Mouse (Mus musculus) lung, embryonic 16.5 days (tissue): ENCODE data around the gene Ahcyl1. TPM values are rescaled to one million over a fixed set of nuclear protein-coding genes. Genes with fewer than 3 reads are reported as not detected.

Experiments
- ATAC-seq: fragments of 200-750 bp; cut with Nextera tagmentation; 2 replicates; pipeline ENCODE4 v1.8.0; 2017; ENCODE audit warnings: low read depth, mild to moderate bottlenecking, moderate library complexity
- H3K27ac ChIP-seq: fragments of 300-500 bp; sonication (generic); 2 replicates; pipeline ENCODE4 v1.5.1; 2014; ENCODE audit warnings: mild to moderate bottlenecking, control low read depth, low read length
- H3K27me3 ChIP-seq: fragments of 300-500 bp; sonication (generic); 2 replicates; pipeline ENCODE4 v1.6.1; 2014; ENCODE audit warnings: low read depth, low read length, mixed read lengths; ENCODE audit not compliant: control insufficient read depth, insufficient read depth
- H3K36me3 ChIP-seq: fragments of 300-500 bp; sonication (generic); 2 replicates; pipeline ENCODE4 v1.6.1; 2014; ENCODE audit warnings: low read length; ENCODE audit not compliant: control insufficient read depth, insufficient read depth
- H3K4me1 ChIP-seq: fragments of 300-500 bp; sonication (generic); replicated peaks from 2 replicates; pipeline ENCODE4 v1.6.1; 2014; ENCODE audit warnings: low read length, mixed read lengths; ENCODE audit not compliant: control insufficient read depth, insufficient read depth
- H3K4me2 ChIP-seq: fragments of 300-500 bp; sonication (generic); 2 replicates; pipeline ENCODE4 v1.6.1; 2014; ENCODE audit warnings: low read depth, low read length, control low read depth
- H3K4me3 ChIP-seq: fragments of 300-500 bp; sonication (generic); 2 replicates; pipeline ENCODE4 v1.5.1; 2014; ENCODE audit warnings: mild to moderate bottlenecking, low read length, control low read depth
- H3K9ac ChIP-seq: fragments of 300-500 bp; sonication (generic); 2 replicates; pipeline ENCODE4 v1.6.1; 2014; ENCODE audit warnings: low read length, control low read depth
- H3K9me3 ChIP-seq: fragments of 300-500 bp; sonication (generic); 2 replicates; pipeline ENCODE4 v1.6.1; 2016; ENCODE audit warnings: low read length; ENCODE audit not compliant: control insufficient read depth
- WGBS: fragments of 180-500 bp; shearing (Covaris S2); extraction: QIAGEN DNeasy Blood & Tissue Kit; methylation state at CpG from one replicate; pipeline ENCODE4 v1.1.7; 2014; 5-methylcytosine and 5-hydroxymethylcytosine counted together
- polyA plus RNA-seq: library from polyadenylated mRNA; unstranded; fragments of >200 nt; fragmentation: Nextera tagmentation; extraction: Ambion mirVana; gene quantifications from 2 replicates; pipeline ENCODE4 v1.2.1, GENCODE M21; 2015

Ahcyl1 gene
- 71.2 and 76.3 TPM in 2 replicates for polyA plus RNA-seq

DNA sequence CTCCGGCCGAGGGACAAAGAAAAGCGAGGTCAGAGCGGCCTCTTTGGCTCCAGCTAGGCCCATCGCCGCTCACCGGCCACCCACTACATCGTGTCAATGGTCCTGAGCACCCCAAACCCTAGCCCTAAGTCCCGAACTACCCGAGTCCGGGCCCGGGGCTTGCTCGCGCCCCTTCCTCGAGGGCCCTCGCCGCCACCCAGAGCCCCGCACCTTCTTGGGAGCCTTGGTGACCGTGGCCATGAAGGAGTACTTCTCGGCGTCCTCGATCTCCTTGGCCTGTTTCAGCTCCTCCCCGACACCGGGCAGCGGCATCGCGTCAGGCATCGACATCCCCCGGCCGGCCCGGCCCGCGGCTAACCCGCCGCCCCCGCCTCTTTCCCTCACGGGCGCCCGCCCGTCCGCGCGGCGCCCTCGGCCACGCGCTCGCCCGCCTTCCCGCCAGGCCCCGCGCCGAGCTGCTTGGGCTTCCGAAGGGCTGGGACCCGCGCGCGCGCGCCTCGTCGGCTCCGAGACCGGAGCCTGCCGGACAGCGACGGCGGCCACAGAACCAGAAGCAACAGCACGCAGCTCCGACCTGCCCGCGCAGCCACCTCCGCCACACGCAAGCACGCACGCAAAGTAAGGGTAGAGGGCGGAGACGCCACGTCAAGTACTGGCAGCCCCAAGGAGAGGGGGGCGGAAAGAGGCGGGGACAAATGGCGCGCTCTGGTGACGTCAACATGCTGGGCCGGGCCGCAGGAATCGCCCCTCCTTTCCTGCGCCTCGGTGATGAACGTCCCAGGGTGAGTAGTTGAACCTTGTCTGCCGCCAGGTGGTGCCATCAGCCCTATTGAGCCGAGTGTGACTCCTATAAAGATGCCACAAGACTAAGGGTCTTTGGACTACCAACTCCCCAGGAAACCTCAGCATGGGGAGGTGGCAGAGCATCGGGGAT is at the start of gene Ahcyl1:
Gene Ahcyl1, minus strand, starts transcription at position 613 of the 934 bp plus-strand sequence.
- Histone ChIP-seq H3K27ac (peak within 1 kb of the TSS; percentile 94), H3K4me1 (peaks cover 24% of the 10 kb centered on the region), H3K9me3 (no peaks in the 10 kb centered on the region), H3K27me3 (no peaks in the 10 kb centered on the region), H3K9ac (peak within 1 kb of the TSS; percentile 98), H3K36me3 (no peaks in the 10 kb centered on the region), H3K4me2 (peak within 1 kb of the TSS; percentile 80), H3K4me3 (peak within 1 kb of the TSS; percentile 98)
- under 1% methylated on average over 57 of the region's 93 CpGs for WGBS
- peak; percentile 98 for ATAC-seq

DNA sequence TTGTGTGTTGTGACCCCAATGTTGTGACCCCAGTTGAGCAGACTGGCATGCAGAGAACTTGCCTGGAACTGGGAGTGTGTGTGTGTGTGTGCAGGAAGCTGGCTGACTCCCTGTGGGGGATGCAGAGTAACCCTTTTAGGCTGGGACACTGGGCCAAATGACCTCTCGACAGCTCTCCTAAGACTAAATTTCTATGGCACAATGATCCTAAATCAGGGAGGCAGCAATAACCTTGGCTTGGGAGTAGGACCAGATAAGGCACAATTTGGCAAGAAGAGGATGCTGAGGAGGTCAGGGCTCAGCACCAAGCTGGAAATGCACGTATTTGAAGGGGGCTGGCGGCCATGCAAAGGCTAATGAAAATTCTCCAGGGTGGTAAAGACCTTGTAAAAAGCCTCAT is 49.7 kb upstream of the Ahcyl1 start:
- 79% methylated on average over 3 of the region's 3 CpGs for WGBS
- ATAC-seq = no peak
- H3K4me2 ChIP-seq = no peak overlapping the region
- peaks cover 14% of the 10 kb centered on the region; the same call in 1 of the 2 replicates for H3K36me3 ChIP-seq
- H3K27me3 ChIP-seq = no peaks in the 10 kb centered on the region
- no peak overlapping the region for H3K27ac ChIP-seq
- peaks cover 20% of the 10 kb centered on the region for H3K4me1 ChIP-seq
- H3K9me3 ChIP-seq = no peaks in the 10 kb centered on the region
- no peak overlapping the region for H3K9ac ChIP-seq
- no peak overlapping the region for H3K4me3 ChIP-seq

DNA sequence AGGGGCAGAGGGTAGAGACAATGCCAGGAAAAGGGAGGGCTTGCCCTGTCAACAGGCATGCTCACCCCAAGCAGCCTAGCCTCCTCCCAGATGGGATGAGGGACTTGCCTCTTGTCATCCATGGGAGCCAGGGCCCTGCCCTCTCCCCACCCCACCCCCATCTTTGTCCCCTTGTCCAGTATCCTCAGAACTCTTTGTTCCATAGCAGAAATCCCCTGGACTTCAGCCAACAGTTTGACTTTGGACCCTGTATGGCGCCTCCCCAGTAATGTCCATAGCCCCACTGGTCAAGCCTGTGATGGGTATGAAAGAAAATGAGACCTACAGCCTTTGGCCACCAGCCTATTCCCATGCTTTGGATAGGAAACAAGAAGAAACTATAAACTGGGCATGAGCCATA is 47.3 kb upstream of the Ahcyl1 start:
- H3K4me1 ChIP-seq = peaks cover 35% of the 10 kb centered on the region
- 72% methylated on average over 1 of the region's 1 CpGs for WGBS

DNA sequence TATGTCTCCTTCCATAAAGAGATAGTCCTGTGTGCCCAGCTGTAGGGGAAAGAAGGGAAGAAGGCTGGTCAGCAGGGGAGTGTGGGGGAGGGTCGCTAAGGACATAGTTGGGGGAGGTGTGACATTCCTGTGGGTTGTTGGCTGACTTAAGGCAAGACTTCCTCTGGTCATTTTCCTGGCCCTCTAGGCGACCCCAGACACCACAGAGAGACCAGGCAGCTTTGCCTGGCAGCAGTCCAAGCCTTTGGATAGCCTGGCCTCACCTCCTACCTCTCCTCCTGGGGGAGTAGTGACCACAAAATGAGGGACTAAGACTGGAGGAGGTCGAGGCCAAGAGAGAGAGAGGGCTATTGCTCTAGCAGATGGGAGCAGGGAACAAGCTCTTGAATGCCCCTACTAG is 46.7 kb upstream of the Ahcyl1 start:
- peaks cover 35% of the 10 kb centered on the region for H3K4me1 ChIP-seq
- no peak overlapping the region for H3K9ac ChIP-seq
- peak; percentile 48; the same call in 1 of the 2 replicates for ATAC-seq
- peaks cover 10% of the 10 kb centered on the region; the same call in 1 of the 2 replicates for H3K36me3 ChIP-seq
- H3K27ac ChIP-seq = no peak overlapping the region
- no peaks in the 10 kb centered on the region for H3K9me3 ChIP-seq
- WGBS = 24% methylated on average over 3 of the region's 3 CpGs
- no peak overlapping the region for H3K4me2 ChIP-seq
- H3K27me3 ChIP-seq = no peaks in the 10 kb centered on the region
- H3K4me3 ChIP-seq = no peak overlapping the region

More for the DNA sequence above, 47.3 kb upstream of the Ahcyl1 start:
- no peaks in the 10 kb centered on the region for H3K27me3 ChIP-seq
- H3K9ac ChIP-seq = no peak overlapping the region
- H3K36me3 ChIP-seq = peaks cover 10% of the 10 kb centered on the region; the same call in 1 of the 2 replicates
- no peak overlapping the region for H3K27ac ChIP-seq
- H3K4me2 ChIP-seq = no peak overlapping the region
- no peaks in the 10 kb centered on the region for H3K9me3 ChIP-seq
- peak; percentile 27 for ATAC-seq
- H3K4me3 ChIP-seq = no peak overlapping the region

DNA sequence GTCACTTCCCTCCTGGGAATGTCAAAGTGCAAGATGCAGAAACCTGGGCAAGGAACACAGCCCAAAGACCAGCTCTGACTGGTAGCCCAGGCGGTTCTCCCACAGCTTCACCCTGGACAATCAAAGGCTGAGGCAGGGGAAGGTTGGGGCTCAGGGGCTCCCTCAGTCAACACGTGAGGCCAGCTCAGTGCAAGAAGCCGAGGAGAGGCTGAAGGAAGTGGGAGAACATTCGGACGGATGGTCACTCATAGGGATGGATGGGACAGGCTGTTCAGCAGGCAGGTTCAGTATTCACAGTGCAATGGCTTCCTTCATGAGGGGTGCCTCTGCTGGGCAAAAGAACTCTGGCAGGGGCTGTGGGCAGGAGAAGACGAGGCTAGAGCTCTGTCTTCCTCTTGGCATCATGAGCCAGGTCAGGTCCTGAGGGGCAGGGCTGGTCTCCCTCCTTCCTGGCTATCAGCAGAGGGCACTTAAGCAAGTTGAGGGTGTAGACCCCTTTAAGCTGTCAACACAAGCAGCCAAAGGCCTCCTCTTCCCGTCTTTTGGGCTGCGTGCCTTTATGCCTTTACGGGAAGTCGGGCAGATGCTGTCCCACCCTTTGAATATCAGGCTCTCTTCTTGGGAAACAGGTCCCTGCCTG is 45.8 kb upstream of the Ahcyl1 start:
- WGBS = 82% methylated on average over 10 of the region's 10 CpGs
- no peak for ATAC-seq
- no peak overlapping the region for H3K27ac ChIP-seq
- H3K9me3 ChIP-seq = no peaks in the 10 kb centered on the region
- H3K9ac ChIP-seq = no peak overlapping the region
- no peaks in the 10 kb centered on the region for H3K27me3 ChIP-seq
- peaks cover 35% of the 10 kb centered on the region for H3K4me1 ChIP-seq
- H3K4me2 ChIP-seq = no peak overlapping the region
- no peak overlapping the region for H3K4me3 ChIP-seq
- H3K36me3 ChIP-seq = peaks cover 10% of the 10 kb centered on the region; the same call in 1 of the 2 replicates

DNA sequence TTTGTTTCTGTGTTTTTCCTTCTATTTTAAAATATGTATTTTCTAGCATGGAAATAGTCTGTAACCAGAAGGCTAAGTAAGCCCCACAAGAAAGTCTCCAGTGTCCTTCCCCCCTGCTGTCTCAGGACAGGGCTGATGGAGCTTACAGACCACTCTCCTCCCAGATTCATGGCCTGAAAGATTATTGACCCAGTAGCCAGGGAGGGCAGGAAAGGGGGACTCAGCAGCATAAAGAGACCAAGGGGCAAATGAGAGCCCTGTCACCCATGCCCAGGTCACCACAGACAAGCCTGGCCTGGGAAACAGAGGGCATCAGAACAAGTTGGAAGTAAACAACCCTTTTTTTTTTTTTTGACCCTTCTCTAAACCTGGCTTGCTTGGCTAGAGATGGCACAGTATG is 45.0 kb upstream of the Ahcyl1 start:
- no peak overlapping the region for H3K4me3 ChIP-seq
- peaks cover 35% of the 10 kb centered on the region for H3K4me1 ChIP-seq
- H3K4me2 ChIP-seq = no peak overlapping the region
- H3K9me3 ChIP-seq = no peaks in the 10 kb centered on the region
- no peak overlapping the region for H3K9ac ChIP-seq
- peak overlapping the region; percentile 68 for H3K27ac ChIP-seq
- H3K36me3 ChIP-seq = peaks cover 10% of the 10 kb centered on the region; the same call in 1 of the 2 replicates
- no peaks in the 10 kb centered on the region for H3K27me3 ChIP-seq
- ATAC-seq = no peak

DNA sequence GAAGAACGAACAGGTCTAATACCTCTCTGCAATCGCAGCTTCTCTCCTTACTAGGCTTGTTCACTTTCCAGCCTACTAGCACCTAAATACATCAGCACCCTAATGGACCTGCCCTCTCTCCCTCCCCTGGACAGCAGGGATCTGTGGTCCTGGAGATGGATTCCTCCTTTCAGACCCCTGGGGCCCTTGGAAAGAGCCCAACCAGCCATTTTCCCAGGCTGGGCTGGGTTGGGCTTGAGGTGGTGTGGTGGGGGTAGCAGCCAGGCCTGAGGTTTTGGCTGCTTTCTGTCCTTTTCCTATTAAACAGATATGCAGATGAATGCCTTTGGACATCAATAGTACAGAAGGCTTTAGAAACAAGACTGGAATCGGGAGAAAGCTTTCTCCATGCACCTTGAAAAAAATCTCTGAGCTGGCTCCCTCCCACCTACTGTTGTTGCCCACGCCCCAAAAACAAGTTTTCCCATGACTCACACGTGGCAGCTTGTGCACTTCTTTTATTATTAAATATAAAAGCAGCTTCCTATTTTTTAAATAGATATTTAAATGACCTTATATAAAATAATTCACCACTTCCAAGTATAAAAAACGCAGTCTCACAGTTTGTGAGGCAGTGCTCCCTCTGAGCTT is 44.3 kb upstream of the Ahcyl1 start:
- peaks cover 4% of the 10 kb centered on the region; the same call in 1 of the 2 replicates for H3K36me3 ChIP-seq
- no peak overlapping the region for H3K9ac ChIP-seq

DNA sequence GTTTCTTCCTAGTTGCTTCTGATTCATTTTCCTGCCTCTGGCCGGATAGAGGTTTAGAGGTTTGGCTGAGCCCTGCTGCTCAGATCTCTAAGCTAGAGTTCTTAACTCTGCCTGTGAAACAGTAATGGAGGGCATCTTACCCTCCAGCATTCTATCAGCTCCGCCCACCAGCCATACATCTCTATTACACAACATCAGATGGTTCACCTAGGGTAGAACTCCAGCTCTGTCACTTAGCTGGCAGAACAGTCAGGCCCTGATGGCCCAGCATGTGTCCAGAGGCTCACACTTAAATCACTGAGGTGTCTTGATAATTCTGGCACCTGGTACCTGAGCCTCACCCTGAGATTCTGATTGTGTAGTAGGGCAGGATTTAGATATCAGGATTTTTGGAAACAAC is 43.6 kb upstream of the Ahcyl1 start:
- no peak overlapping the region for H3K9ac ChIP-seq

More for the DNA sequence above, 44.3 kb upstream of the Ahcyl1 start:
- Histone ChIP-seq H3K27me3 (no peaks in the 10 kb centered on the region), H3K27ac (peak overlapping the region; percentile 68), H3K4me3 (no peak overlapping the region), H3K4me1 (peaks cover 35% of the 10 kb centered on the region), H3K9me3 (no peaks in the 10 kb centered on the region), H3K4me2 (no peak overlapping the region)
- WGBS = 9% methylated on average over 6 of the region's 6 CpGs
- ATAC-seq = peak; percentile 89

DNA sequence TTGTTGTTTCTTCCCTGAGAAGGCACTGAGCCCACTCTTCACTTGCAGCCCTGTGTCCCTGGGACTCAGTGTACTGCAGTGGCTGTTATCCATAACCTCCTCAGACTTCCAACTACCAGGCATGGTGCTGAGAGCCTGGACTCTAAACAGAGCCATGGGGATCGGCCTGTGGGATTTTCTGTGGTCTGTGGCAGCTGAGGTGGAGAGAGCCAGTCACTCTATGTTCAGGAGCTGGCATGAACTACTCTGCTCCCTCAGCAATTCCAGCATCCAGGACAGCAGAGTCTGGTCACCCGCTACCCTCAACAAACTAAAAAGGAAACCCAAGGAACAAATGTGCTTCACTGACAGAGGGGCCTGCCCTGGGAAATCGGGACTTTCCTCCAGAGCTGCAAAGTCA is 43.1 kb upstream of the Ahcyl1 start:
- Histone ChIP-seq H3K9ac (no peak overlapping the region), H3K9me3 (no peaks in the 10 kb centered on the region), H3K27me3 (no peaks in the 10 kb centered on the region), H3K4me3 (no peak overlapping the region), H3K27ac (no peak overlapping the region), H3K36me3 (no peaks in the 10 kb centered on the region), H3K4me1 (peaks cover 35% of the 10 kb centered on the region), H3K4me2 (no peak overlapping the region)
- no peak for ATAC-seq
- 78% methylated on average over 3 of the region's 3 CpGs for WGBS

More for the DNA sequence above, 43.6 kb upstream of the Ahcyl1 start:
- Histone ChIP-seq H3K4me2 (no peak overlapping the region), H3K4me3 (no peak overlapping the region), H3K36me3 (no peaks in the 10 kb centered on the region), H3K27ac (no peak overlapping the region; the same call in 1 of the 2 replicates), H3K27me3 (no peaks in the 10 kb centered on the region), H3K9me3 (no peaks in the 10 kb centered on the region), H3K4me1 (peaks cover 35% of the 10 kb centered on the region)
- WGBS = 75% methylated on average over 2 of the region's 2 CpGs
- ATAC-seq = peak; percentile 2; the same call in 1 of the 2 replicates
